Mouse (Mus musculus) G1E (cell line): ENCODE measurements around the gene Sertad3.

Experiments used
- CTCF ChIP-seq: IDR thresholded peaks from 2 replicates; pipeline ENCODE4 v1.5.1; 2012; ENCODE audit warnings: low read depth, low read length, inconsistent platforms, mixed read lengths
- GATA2 ChIP-seq: IDR thresholded peaks from 2 replicates; pipeline ENCODE4 v1.6.1; 2012; ENCODE audit warnings: low read depth, low read length, inconsistent platforms, borderline replicate concordance
- POLR2AphosphoS5 ChIP-seq: IDR thresholded peaks from 2 replicates; pipeline ENCODE4 v1.6.1; 2012; ENCODE audit warnings: low read depth, low read length, inconsistent platforms; ENCODE audit not compliant: insufficient replicate concordance

GRCm38 (mm10) chr7:27449256-27449862 lies 24.2 kb upstream of the Sertad3 start:
- TF ChIP-seq CTCF (peak; percentile 50; the same call in 1 of the 2 replicates), GATA2 (no peak), POLR2AphosphoS5 (no peak)
